Mouse (Mus musculus): Measurements from ENCODE around the gene Tcf19. TPM values are rescaled to one million over a fixed set of nuclear protein-coding genes. Genes with fewer than 3 reads are reported as not detected.

Tcf19 gene
- polyA plus RNA-seq, 1 experiment, result 16.3 TPM

GRCm38 (mm10) chr17:35550143-35550494 is 33.5 kb upstream of the Tcf19 start:
- TF ChIP-seq GATA1 (IDR thresholded peaks at IDR 0.05; ENCODE audit: borderline replicate concordance, low read length), result no peak
- no peak for TF ChIP-seq FLI1 (IDR thresholded peaks at IDR 0.05; ENCODE audit: low read length)
- H3K4me3 ChIP-seq (replicated peaks), result no peak overlapping the region
- H3K4me1 ChIP-seq, result peaks cover 7% of the 10 kb centered on the region
- H3K9me3 ChIP-seq, result peaks cover 12% of the 10 kb centered on the region
- no peaks in the 10 kb centered on the region for H3K36me3 ChIP-seq (replicated peaks; ENCODE audit: low read length)
- peaks cover 71% of the 10 kb centered on the region for H3K27me3 ChIP-seq (replicated peaks)

GRCm38 (mm10) chr17:35549437-35550142 is 33.0 kb upstream of the Tcf19 start:
- Histone ChIP-seq H3K4me1 (peaks cover 7% of the 10 kb centered on the region), H3K36me3 (replicated peaks; ENCODE audit: low read length) (no peaks in the 10 kb centered on the region), H3K4me3 (replicated peaks) (peak overlapping the region; percentile 59), H3K27me3 (replicated peaks) (peaks cover 71% of the 10 kb centered on the region), H3K9me3 (peaks cover 7% of the 10 kb centered on the region)
- TF ChIP-seq FLI1 (IDR thresholded peaks at IDR 0.05; ENCODE audit: low read length) (no peak), GATA1 (IDR thresholded peaks at IDR 0.05; ENCODE audit: borderline replicate concordance, low read length) (no peak)

GRCm38 (mm10) chr17:35548636-35549035 is 32.0 kb upstream of the Tcf19 start:
- H3K36me3 ChIP-seq (replicated peaks; ENCODE audit: low read length), result no peaks in the 10 kb centered on the region
- H3K4me1 ChIP-seq, result peaks cover 13% of the 10 kb centered on the region
- H3K4me3 ChIP-seq (replicated peaks), result no peak overlapping the region
- no peaks in the 10 kb centered on the region for H3K9me3 ChIP-seq
- H3K27me3 ChIP-seq (replicated peaks), result peaks cover 67% of the 10 kb centered on the region
- TF ChIP-seq GATA1 (IDR thresholded peaks at IDR 0.05; ENCODE audit: borderline replicate concordance, low read length), result no peak
- TF ChIP-seq FLI1 (IDR thresholded peaks at IDR 0.05; ENCODE audit: low read length), result no peak

GRCm38 (mm10) chr17:35547465-35547864 is 30.8 kb upstream of the Tcf19 start:
- H3K4me3 ChIP-seq (replicated peaks), result no peak overlapping the region
- H3K36me3 ChIP-seq (replicated peaks; ENCODE audit: low read length), result no peaks in the 10 kb centered on the region
- no peaks in the 10 kb centered on the region for H3K9me3 ChIP-seq
- H3K27me3 ChIP-seq (replicated peaks), result peaks cover 68% of the 10 kb centered on the region
- TF ChIP-seq GATA1 (IDR thresholded peaks at IDR 0.05; ENCODE audit: borderline replicate concordance, low read length) (no peak), FLI1 (IDR thresholded peaks at IDR 0.05; ENCODE audit: low read length) (no peak)
- peaks cover 21% of the 10 kb centered on the region for H3K4me1 ChIP-seq

- Histone ChIP-seq H3K36me3 (replicated peaks; ENCODE audit: low read length) (no peaks in the 10 kb centered on the region), H3K4me3 (replicated peaks) (no peak overlapping the region), H3K27me3 (replicated peaks) (peaks cover 53% of the 10 kb centered on the region), H3K4me1 (peaks cover 20% of the 10 kb centered on the region), H3K9me3 (no peaks in the 10 kb centered on the region)
- no peak for TF ChIP-seq GATA1 (IDR thresholded peaks at IDR 0.05; ENCODE audit: borderline replicate concordance, low read length)
- TF ChIP-seq FLI1 (IDR thresholded peaks at IDR 0.05; ENCODE audit: low read length), result no peak
These were observed 28.1 kb upstream of the Tcf19 start for GRCm38 (mm10) chr17:35544680-35545079.

- Histone ChIP-seq H3K9me3 (no peaks in the 10 kb centered on the region), H3K27me3 (replicated peaks) (peaks cover 54% of the 10 kb centered on the region), H3K4me3 (replicated peaks) (peak overlapping the region; percentile 26), H3K36me3 (replicated peaks; ENCODE audit: low read length) (no peaks in the 10 kb centered on the region), H3K4me1 (peaks cover 15% of the 10 kb centered on the region)
- TF ChIP-seq GATA1 (IDR thresholded peaks at IDR 0.05; ENCODE audit: borderline replicate concordance, low read length), result no peak
- no peak for TF ChIP-seq FLI1 (IDR thresholded peaks at IDR 0.05; ENCODE audit: low read length)
These were observed 27.4 kb upstream of the Tcf19 start for GRCm38 (mm10) chr17:35544001-35544400.

GRCm38 (mm10) chr17:35543412-35543861 is 26.8 kb upstream of the Tcf19 start:
- TF ChIP-seq GATA1 (IDR thresholded peaks at IDR 0.05; ENCODE audit: borderline replicate concordance, low read length) (no peak), FLI1 (IDR thresholded peaks at IDR 0.05; ENCODE audit: low read length) (no peak)
- H3K9me3 ChIP-seq, result peaks cover 1% of the 10 kb centered on the region
- H3K4me3 ChIP-seq (replicated peaks), result no peak overlapping the region
- H3K36me3 ChIP-seq (replicated peaks; ENCODE audit: low read length), result no peaks in the 10 kb centered on the region
- peaks cover 15% of the 10 kb centered on the region for H3K4me1 ChIP-seq
- H3K27me3 ChIP-seq (replicated peaks), result peaks cover 50% of the 10 kb centered on the region

- no peak overlapping the region for H3K4me3 ChIP-seq (replicated peaks)
- TF ChIP-seq GATA1 (IDR thresholded peaks at IDR 0.05; ENCODE audit: borderline replicate concordance, low read length), result no peak
- no peak for TF ChIP-seq FLI1 (IDR thresholded peaks at IDR 0.05; ENCODE audit: low read length)
These were observed 26.3 kb upstream of the Tcf19 start for GRCm38 (mm10) chr17:35542761-35543411.

GRCm38 (mm10) chr17:35539540-35539939 is 22.9 kb upstream of the Tcf19 start:
- peaks cover 34% of the 10 kb centered on the region for H3K27me3 ChIP-seq (replicated peaks)
- TF ChIP-seq FLI1 (IDR thresholded peaks at IDR 0.05; ENCODE audit: low read length) (no peak), GATA1 (IDR thresholded peaks at IDR 0.05; ENCODE audit: borderline replicate concordance, low read length) (no peak)
- peaks cover 5% of the 10 kb centered on the region for H3K9me3 ChIP-seq
- H3K4me1 ChIP-seq, result peaks cover 17% of the 10 kb centered on the region
- H3K36me3 ChIP-seq (replicated peaks; ENCODE audit: low read length), result no peaks in the 10 kb centered on the region
- no peak overlapping the region for H3K4me3 ChIP-seq (replicated peaks)

More at GRCm38 (mm10) chr17:35542761-35543411, 26.3 kb upstream of the Tcf19 start:
- peaks cover 49% of the 10 kb centered on the region for H3K27me3 ChIP-seq (replicated peaks)
- H3K36me3 ChIP-seq (replicated peaks; ENCODE audit: low read length), result no peaks in the 10 kb centered on the region
- H3K9me3 ChIP-seq, result peaks cover 5% of the 10 kb centered on the region
- peaks cover 15% of the 10 kb centered on the region for H3K4me1 ChIP-seq

GRCm38 (mm10) chr17:35538476-35538875 is 21.9 kb upstream of the Tcf19 start:
- Histone ChIP-seq H3K4me3 (replicated peaks) (no peak overlapping the region), H3K9me3 (peaks cover 5% of the 10 kb centered on the region), H3K4me1 (peaks cover 13% of the 10 kb centered on the region), H3K36me3 (replicated peaks; ENCODE audit: low read length) (no peaks in the 10 kb centered on the region), H3K27me3 (replicated peaks) (peaks cover 37% of the 10 kb centered on the region)
- TF ChIP-seq FLI1 (IDR thresholded peaks at IDR 0.05; ENCODE audit: low read length), result no peak
- no peak for TF ChIP-seq GATA1 (IDR thresholded peaks at IDR 0.05; ENCODE audit: borderline replicate concordance, low read length)

All from megakaryocyte, embryonic 14.5 days (primary cell).